Mouse (Mus musculus) retina, postnatal 1 day (tissue): ENCODE measurements around the gene Ptprg.
"Not testable (repeated sequence)": the region's sequence is repeated elsewhere in the genome, so short reads cannot be mapped to it uniquely, and the experiment has no call there.

ENCODE experiments used
- DNase-seq: peaks from one replicate; pipeline ENCODE4 v3.0.0-alpha.2; 2012

Ptprg gene

GRCm38 (mm10) chr14:11758185-11758584, 204.9 kb downstream of the Ptprg start:
- no peak for DNase-seq

GRCm38 (mm10) chr14:11759356-11759755, 206.0 kb downstream of the Ptprg start:
- DNase-seq, result no peak

DNA sequence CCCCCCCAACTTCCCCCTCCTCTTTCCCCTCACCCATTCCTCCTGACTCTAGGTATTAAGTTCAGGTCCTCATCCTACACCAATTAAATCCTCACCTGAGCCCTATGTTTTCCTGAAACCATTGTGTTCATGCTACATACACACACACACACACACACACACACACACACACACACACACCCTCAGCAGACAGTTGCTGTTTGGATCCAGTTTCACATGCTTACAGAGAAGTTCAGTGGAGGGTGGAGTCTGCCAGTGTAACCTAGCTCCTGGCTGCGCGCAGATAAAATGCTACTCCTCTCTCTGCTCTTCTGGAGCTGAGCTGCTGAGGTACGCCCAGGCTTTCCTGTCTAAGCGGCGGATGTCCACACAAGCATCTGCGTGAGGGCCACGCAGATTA, 209.7 kb downstream of the Ptprg start:
- no peak for DNase-seq

DNA sequence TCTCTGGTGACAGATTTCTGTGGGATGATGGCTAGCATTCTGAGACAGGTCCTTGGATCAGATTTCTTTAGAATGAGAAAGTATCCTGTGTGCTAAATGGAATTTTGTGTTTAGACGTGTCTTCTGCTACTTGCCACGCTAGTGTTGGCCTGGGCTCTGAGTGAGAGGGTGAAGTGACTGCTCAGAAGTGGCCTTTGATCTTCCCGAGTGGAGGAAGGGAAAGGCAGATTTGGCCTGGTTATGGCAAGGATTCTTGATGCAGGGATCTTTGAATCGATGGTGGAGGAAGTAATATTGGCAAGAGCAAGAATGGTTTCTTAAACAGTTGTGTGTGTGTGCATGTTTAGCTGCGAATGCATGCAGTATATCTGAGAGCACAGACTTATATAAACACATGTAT, 219.4 kb downstream of the Ptprg start:
- no peak for DNase-seq

GRCm38 (mm10) chr14:11774476-11775037, 221.2 kb downstream of the Ptprg start:
- DNase-seq, result peak; percentile 71

DNA sequence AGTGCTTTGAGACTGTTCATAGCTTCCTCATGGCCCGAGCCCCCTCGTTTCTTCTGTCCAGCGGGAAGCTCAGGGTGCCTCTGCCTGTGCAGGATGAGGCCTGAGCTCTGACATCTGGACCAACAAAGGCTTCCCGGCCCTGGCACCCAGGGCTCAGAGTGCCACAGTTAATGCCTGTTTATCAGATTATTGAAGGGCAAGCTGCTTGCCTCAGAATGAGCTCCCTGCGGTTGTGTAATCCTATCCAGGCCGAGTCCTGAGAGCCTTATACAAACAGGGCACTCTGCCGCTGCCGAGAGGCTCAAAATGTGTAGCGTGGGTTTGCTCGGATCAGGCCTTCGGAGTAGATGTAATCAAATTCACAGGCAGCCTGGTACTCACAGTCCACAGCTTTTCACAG, 221.9 kb downstream of the Ptprg start:
- DNase-seq, result peak; percentile 88

DNA sequence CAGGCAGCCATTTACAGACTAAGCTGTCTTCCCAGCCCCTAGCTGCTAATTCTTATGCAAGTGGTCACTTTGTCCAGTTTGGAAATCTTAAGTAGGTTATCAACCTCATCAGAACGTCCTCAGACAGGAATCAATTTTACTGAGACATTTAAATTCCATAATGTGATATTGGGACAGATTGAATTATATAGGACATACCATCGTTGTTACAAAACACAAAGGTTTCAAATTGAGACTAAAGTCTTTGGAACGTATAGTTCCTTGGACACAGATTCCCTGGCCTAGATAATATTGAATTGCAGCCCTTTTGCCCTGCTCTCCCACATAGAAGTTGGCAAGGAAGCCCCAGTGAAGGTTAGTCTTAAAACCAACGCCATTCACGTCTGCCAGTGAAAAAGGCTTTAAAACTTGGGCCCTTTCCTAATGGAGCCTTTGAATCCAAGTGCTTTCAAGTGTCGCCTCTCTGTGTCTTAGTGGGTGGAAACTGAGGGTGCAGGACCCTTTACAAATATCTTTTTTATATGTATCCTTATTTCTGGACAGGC, 222.7 kb downstream of the Ptprg start:
- no peak for DNase-seq

DNA sequence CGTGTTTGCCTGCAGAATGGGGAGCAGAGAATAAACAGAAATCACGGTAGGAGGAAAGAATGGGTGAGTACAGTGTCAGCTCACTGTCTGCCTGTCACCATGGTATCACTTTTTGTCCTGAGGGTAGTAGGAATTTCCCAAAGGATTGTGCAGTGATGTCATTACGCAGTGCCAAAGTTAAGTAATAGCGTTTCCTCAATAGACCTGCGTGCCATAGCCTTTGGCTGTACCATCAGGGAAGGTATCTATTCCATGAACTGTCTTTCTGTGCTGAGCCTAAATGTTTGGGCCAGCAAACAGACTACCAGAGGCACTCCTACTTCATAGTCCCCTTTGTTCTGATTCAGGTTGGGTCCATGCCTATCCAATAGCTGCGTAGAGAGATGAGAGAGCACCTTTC, 223.2 kb downstream of the Ptprg start:
- DNase-seq, result no peak

GRCm38 (mm10) chr14:11791190-11791589, 237.9 kb downstream of the Ptprg start:
- no peak for DNase-seq

DNA sequence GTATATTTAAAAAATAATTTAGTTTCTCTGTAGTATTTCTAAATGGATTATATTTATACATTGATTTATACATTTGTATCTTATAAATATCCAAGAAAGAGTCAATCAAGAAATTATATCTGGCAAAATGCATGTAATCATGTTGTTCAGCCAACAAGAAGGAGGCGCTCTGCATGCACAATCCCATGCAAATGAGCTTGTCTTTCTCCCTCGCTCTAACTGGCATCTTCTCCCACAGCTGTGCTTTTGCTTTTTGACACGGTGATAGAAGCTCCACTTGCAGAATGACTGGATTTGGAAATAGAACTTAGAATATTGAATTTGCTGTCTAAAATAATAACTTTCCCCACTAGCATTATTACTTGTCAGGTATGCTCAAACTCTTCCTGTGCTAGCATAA, 240.5 kb downstream of the Ptprg start:
- no peak for DNase-seq

- DNase-seq, result no peak
These were observed 249.2 kb downstream of the Ptprg start for GRCm38 (mm10) chr14:11802355-11803035.

DNA sequence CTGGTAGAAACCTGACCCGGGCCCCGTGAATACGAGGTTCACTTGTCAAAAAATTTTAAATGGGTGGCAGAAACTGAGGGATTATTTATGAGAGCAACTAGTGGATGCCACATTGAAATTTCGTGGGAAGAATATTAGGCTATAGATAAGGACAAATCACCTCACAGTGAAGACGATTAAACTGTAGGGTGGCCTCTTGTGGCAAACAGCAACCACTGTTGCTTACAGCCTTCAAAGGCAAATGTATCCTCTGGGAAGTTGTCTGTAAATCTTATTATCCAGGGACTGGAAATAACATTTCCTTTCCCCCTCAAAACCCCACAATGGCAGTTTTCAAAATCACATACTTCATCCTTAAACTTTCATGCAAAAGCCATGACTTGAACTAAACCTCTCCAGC, 253.3 kb downstream of the Ptprg start:
- DNase-seq, result no peak

GRCm38 (mm10) chr14:11807465-11807864, 254.1 kb downstream of the Ptprg start:
- DNase-seq, result no peak

GRCm38 (mm10) chr14:11811142-11811761, 257.9 kb downstream of the Ptprg start:
- DNase-seq, result no peak

DNA sequence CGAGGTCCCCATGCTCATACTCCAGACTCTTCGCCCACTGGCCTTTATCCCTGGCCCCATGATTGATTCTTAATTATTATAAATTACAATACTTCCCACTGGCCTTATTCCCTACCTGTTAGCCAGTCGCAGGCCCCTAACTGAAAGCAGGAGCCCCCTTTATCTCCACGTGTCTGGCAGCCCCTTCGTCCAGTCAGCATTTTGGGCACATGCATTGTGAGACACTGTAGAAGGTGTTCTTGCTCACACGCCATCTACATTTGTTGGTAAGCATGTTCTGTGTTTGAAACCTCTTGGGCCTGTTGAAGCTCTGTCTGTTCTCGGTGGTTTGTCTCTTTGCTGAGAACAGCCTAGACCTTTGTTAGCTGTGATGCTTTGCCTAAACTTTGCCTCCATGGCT, 259.0 kb downstream of the Ptprg start:
- no peak for DNase-seq

- DNase-seq, result not testable (repeated sequence)
These were observed 261.5 kb downstream of the Ptprg start for GRCm38 (mm10) chr14:11814811-11815210.

GRCm38 (mm10) chr14:11817236-11817635, 263.9 kb downstream of the Ptprg start:
- DNase-seq, result no peak

DNA sequence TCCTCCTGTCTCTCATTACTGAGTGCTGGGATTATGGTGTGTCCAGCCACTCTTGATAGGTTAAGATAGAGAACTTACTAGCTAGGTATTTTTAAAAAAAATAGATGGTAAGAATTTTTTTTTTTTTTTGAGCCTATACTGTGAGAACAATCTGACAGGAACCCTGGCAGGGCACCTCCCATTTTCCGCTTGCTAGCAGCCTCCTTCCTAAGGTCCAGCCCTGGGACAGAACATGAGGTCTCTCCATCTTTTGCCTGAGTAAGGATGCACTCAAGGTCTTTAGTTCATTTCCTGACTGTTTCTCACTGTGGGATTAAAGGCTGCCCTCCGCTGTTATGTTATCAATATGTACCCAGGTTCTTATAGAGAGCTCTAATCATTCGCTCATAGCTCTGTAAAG, 264.7 kb downstream of the Ptprg start:
- DNase-seq, result no peak

- no peak for DNase-seq
These were observed 265.4 kb downstream of the Ptprg start for GRCm38 (mm10) chr14:11818721-11819120.

- peak; percentile 27 for DNase-seq
These were observed 266.0 kb downstream of the Ptprg start for GRCm38 (mm10) chr14:11819326-11819725.

DNA sequence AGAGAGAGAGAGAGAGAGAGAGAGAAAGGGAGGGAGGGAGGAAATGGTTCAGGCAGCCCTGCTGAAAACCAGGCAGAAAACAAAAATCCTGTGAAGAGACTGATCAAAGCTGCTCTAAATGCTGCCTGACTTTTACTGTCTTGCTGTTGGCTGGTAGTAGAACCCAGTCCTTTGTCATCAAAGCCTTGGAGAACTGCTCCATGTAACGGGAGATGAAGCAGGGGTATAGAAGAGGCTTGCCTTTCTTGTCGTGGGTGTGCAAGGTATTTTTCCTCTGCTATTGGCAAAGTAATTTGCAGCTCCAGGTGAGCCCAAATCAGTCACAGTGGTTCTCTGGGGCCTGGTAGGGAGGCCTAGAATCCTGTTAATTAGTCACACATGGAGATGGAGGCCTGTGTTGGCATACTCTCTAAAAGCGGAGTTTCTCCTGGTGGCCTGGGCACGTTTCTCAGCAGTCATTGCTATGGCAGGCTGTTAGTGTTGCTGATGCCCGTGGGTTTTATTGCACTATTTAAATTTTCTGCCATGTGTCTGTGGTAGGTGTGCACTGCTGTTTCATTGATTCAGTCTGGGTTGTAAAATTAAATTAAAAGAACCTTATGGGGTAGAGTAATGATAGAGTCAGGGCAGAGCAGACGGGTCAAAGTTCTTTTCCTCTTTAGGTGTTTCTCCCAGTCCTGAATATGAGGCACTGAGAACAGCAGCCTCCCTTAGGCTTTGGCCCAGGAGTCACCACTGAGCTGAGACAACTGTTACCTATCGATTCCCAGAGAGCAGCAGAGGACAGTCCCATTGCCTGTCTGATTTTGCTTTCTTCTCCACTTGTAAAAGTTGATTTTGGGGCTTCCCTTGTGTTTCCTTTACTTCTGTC, 269.7 kb downstream of the Ptprg start:
- no peak for DNase-seq

- no peak for DNase-seq
These were observed 270.4 kb downstream of the Ptprg start for GRCm38 (mm10) chr14:11823701-11824095.

DNA sequence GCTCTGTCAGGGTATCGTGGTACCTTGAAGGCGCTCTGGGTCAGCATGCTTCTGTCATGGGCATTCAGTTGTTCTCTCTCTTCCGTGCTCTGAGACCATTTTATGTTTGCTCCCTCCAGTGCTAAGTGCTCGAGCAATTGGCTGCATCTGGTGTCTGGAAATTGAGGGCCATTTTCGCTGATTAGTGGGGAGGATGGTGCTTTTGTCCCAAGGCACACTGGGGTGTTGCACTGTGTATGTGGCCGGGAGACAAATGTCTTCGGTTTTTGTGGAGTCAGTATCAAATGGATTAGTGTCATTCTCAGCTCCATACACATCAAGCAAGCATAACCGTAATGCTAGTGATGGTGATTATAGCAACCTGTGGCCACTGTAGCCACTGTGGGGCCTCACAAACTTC, 271.6 kb downstream of the Ptprg start:
- DNase-seq, result no peak
